ENCODE assay signal across 25 mouse cellular contexts in genomic region chr16:7795561-7795960, GRCm38 (mm10).
"Had no signal": no experiment of that assay in that cellular context is flagged by ENCODE, and none has a peak within 500 bp of the region (broad histone marks: within the 10 kb centered on the region; RNA-seq: fewer than 3 reads in every experiment).

No protein-coding gene starts in this region.

- H3K36me3 ChIP-seq: heart, embryonic 10.5 days; heart, embryonic 12.5 days; hindbrain, embryonic 10.5 days; hindbrain, embryonic 12.5 days; intestine, embryonic 15.5 days; limb, embryonic 13.5 days; limb, embryonic 15.5 days; liver, embryonic 12.5 days had no signal

- DNase-seq: gastrocnemius, postnatal 10 days; gastrocnemius, postnatal 25 days; heart, adult 18-20 months; heart, postnatal 10 days; heart, postnatal 4 days; kidney, adult 18-20 months; kidney, adult 8-10 months; kidney, postnatal 10 days; kidney, postnatal 25 days; layer of hippocampus, adult 9-11 months; layer of hippocampus, postnatal 36 days; left cerebral cortex, postnatal 4 days had no signal

- H3K4me1 ChIP-seq: heart, embryonic 10.5 days; heart, embryonic 12.5 days; intestine, embryonic 15.5 days; limb, embryonic 13.5 days; limb, embryonic 15.5 days; liver, embryonic 12.5 days had no signal

- H3K27me3 ChIP-seq: heart, embryonic 12.5 days; hindbrain, embryonic 12.5 days; intestine, embryonic 15.5 days; limb, embryonic 13.5 days; limb, embryonic 15.5 days; liver, embryonic 12.5 days had no signal

- H3K9ac ChIP-seq: heart, embryonic 12.5 days; hindbrain, embryonic 12.5 days; hindbrain, embryonic 14.5 days; intestine, embryonic 15.5 days; limb, embryonic 13.5 days; limb, embryonic 15.5 days; liver, embryonic 12.5 days; liver, embryonic 14.5 days had no signal

- H3K9me3 ChIP-seq: heart, embryonic 10.5 days; heart, embryonic 12.5 days; hindbrain, embryonic 10.5 days; hindbrain, embryonic 12.5 days; intestine, embryonic 15.5 days; limb, embryonic 13.5 days; limb, embryonic 15.5 days; liver, embryonic 12.5 days had no signal

- ATAC-seq: hindbrain, embryonic 16.5 days; inflammation-experienced regulatory T-cells, adult 6 months; intestine, embryonic 15.5 days; intestine, postnatal 0 days; liver, embryonic 12.5 days had no signal

- H3K27ac ChIP-seq: heart, embryonic 10.5 days; hindbrain, embryonic 10.5 days; hindbrain, embryonic 12.5 days; hindbrain, embryonic 14.5 days; intestine, embryonic 15.5 days; limb, embryonic 13.5 days; limb, embryonic 15.5 days; liver, embryonic 12.5 days; liver, embryonic 14.5 days had no signal

- H3K4me2 ChIP-seq: heart, embryonic 12.5 days; hindbrain, embryonic 12.5 days; hindbrain, embryonic 14.5 days; intestine, embryonic 15.5 days; limb, embryonic 13.5 days; limb, embryonic 15.5 days; liver, embryonic 12.5 days had no signal

- H3K4me3 ChIP-seq: heart, embryonic 10.5 days; heart, embryonic 12.5 days; hindbrain, embryonic 10.5 days; hindbrain, embryonic 12.5 days; intestine, embryonic 15.5 days; limb, embryonic 13.5 days; limb, embryonic 15.5 days; liver, embryonic 12.5 days had no signal
